Comparison of ENCODE assay signal across 8 mouse cellular contexts in genomic region chr7:81706027-81706415, GRCm38 (mm10). TPM values are rescaled to one million over a fixed set of nuclear protein-coding genes. Genes with fewer than 3 reads are reported as not detected.
A peak's percentile ranks its signal among the peaks of the same experiment; 100 is the strongest.
DNase-seq lines count a peak whose midpoint lies in the region; ATAC-seq and TF ChIP-seq lines count a peak whose summit lies in the region.

No protein-coding gene starts in this region.

- H3K27me3 ChIP-seq in heart, embryonic 13.5 days (replicated peaks): peaks cover 49% of the 10 kb centered on the region
- no peaks in the 10 kb centered on the region for H3K27me3 ChIP-seq in forebrain, embryonic 14.5 days (replicated peaks; ENCODE audit: control insufficient read depth, insufficient read depth, low read length)
- H3K27me3 ChIP-seq in liver, embryonic 13.5 days: peaks cover 74% of the 10 kb centered on the region

- peaks cover 7% of the 10 kb centered on the region; the same call in 1 of the 2 replicates for H3K9me3 ChIP-seq in heart, embryonic 13.5 days
- no peaks in the 10 kb centered on the region for H3K9me3 ChIP-seq in ES-E14 (ENCODE audit: control insufficient read depth, insufficient read depth, low read depth, low read length)
- no peaks in the 10 kb centered on the region for H3K9me3 ChIP-seq in forebrain, embryonic 14.5 days (replicated peaks; ENCODE audit: control insufficient read depth, low read length)
- H3K9me3 ChIP-seq in liver, embryonic 13.5 days (replicated peaks): no peaks in the 10 kb centered on the region

- peak overlapping the region; percentile 84 for H3K4me3 ChIP-seq in heart, embryonic 13.5 days
- peak overlapping the region; percentile 74 to 79 for H3K4me3 ChIP-seq in ES-E14 (ENCODE audit: insufficient read depth in 1 of 2, low read depth in 1 of 2, low read length in 2 of 2, poor library complexity in 1 of 2, severe bottlenecking in 1 of 2)
- peak overlapping the region; percentile 63 for H3K4me3 ChIP-seq in forebrain, embryonic 14.5 days (ENCODE audit: low read depth, low read length)
- H3K4me3 ChIP-seq in liver, embryonic 13.5 days (replicated peaks): peak overlapping the region; percentile 71

- peak overlapping the region; percentile 92 for H3K4me2 ChIP-seq in heart, embryonic 13.5 days
- H3K4me2 ChIP-seq in forebrain, embryonic 14.5 days (ENCODE audit: low read length): peak overlapping the region; percentile 82
- peak overlapping the region; percentile 87 for H3K4me2 ChIP-seq in liver, embryonic 13.5 days

- H3K36me3 ChIP-seq in heart, embryonic 13.5 days: no peaks in the 10 kb centered on the region
- H3K36me3 ChIP-seq in ES-E14 (ENCODE audit: control insufficient read depth, insufficient read depth, low read length, poor library complexity, severe bottlenecking): no peaks in the 10 kb centered on the region
- H3K36me3 ChIP-seq in forebrain, embryonic 14.5 days (ENCODE audit: control insufficient read depth, insufficient read depth, low read length): no peaks in the 10 kb centered on the region
- H3K36me3 ChIP-seq in liver, embryonic 13.5 days: no peaks in the 10 kb centered on the region

- in situ Hi-C loops in ES-E14 (cut with MboI; ENCODE audit: low sequenced_read_pairs in 2 of 2, unreplicated experiment in 2 of 2): no loop called here

- ATAC-seq in heart, embryonic 13.5 days (ENCODE audit: extremely low read depth, insufficient number of reproducible peaks, low FRiP score, low TSS enrichment): no peak
- peak; percentile 30; the same call in 1 of the 2 replicates for ATAC-seq in forebrain, embryonic 14.5 days
- ATAC-seq in liver, embryonic 13.5 days (ENCODE audit: low read depth): no peak

- H3K4me1 ChIP-seq in heart, embryonic 13.5 days: peaks cover 54% of the 10 kb centered on the region
- H3K4me1 ChIP-seq in ES-E14 (ENCODE audit: control insufficient read depth in 2 of 2, insufficient read depth in 2 of 2, low read length in 2 of 2, poor library complexity in 1 of 2): 0 out of 4 replicates have a peak, but pooled peaks cover 0 to 3% of the 10 kb centered on the region in 2 experiments
- peaks cover 8% of the 10 kb centered on the region; the same call in 1 of the 2 replicates for H3K4me1 ChIP-seq in forebrain, embryonic 14.5 days (ENCODE audit: control insufficient read depth, insufficient read depth, low read length)
- H3K4me1 ChIP-seq in liver, embryonic 13.5 days (replicated peaks): peaks cover 15% of the 10 kb centered on the region

- peak overlapping the region; percentile 87 for H3K27ac ChIP-seq in heart, embryonic 13.5 days (replicated peaks)
- H3K27ac ChIP-seq in ES-E14 (ENCODE audit: insufficient read depth, low read depth, low read length, poor library complexity, severe bottlenecking): no peak overlapping the region
- H3K27ac ChIP-seq in forebrain, embryonic 14.5 days (ENCODE audit: low read depth, low read length): no peak overlapping the region; the same call in 1 of the 2 replicates
- H3K27ac ChIP-seq in liver, embryonic 13.5 days: no peak overlapping the region

- DNase-seq in heart, adult 9 months (ENCODE audit: low spot score in 2 of 2): no peak
- DNase-seq in ES-E14 (ENCODE audit: low read depth, low spot score) (no peak), adipocyte (ENCODE audit: low spot score) (no peak)
- peak; percentile 43 for DNase-seq in forebrain, embryonic 14.5 days (ENCODE audit: low spot score)
- DNase-seq in liver, embryonic 13.5 days: no peak
- no peak for DNase-seq in c-Kit-positive CD71-positive TER-119-positive erythroid progenitor cells, embryonic 14.5 days (ENCODE audit: low spot score)
- no peak for DNase-seq in spleen, postnatal 36 days (ENCODE audit: low spot score in 2 of 2)

- peak overlapping the region; percentile 95 for H3K9ac ChIP-seq in heart, embryonic 13.5 days
- no peak overlapping the region; the same call in 1 of the 2 replicates for H3K9ac ChIP-seq in ES-E14 (ENCODE audit: insufficient read depth, low read depth, low read length, poor library complexity, severe bottlenecking)
- peak overlapping the region; percentile 74 for H3K9ac ChIP-seq in forebrain, embryonic 14.5 days (ENCODE audit: low read length)
- H3K9ac ChIP-seq in liver, embryonic 13.5 days: peak overlapping the region; percentile 78

- 16% methylated on average over 12 of the region's 12 CpGs for WGBS in heart, embryonic 13.5 days
- 28% methylated on average over 12 of the region's 12 CpGs for WGBS in forebrain, embryonic 14.5 days
- WGBS in liver, embryonic 13.5 days (ENCODE audit: insufficient replicate concordance): 36% methylated on average over 12 of the region's 12 CpGs

TF ChIP-seq in ES-E14, 5 proteins besides CTCF, POLR2A, EP300 and RAD21:
- TF ChIP-seq ZNF384 (IDR thresholded peaks at IDR 0.05; ENCODE audit: low read depth, low read length) (no peak), MAFK (IDR thresholded peaks at IDR 0.05; ENCODE audit: insufficient read depth, low read depth, low read length) (no peak)

RNA-seq across cellular contexts. Expression of gene Homer2, which starts 1.3 kb away (rescaled TPM):
- polyA plus RNA-seq in heart, embryonic 13.5 days (2015; fragmentation: Nextera tagmentation; extraction: Ambion mirVana): 73.4 and 82.1 TPM in 2 replicates
- 4.4 and 6.5 TPM in 2 replicates for total RNA-seq in ES-E14 (2012; rRNA removed)
- 15.9 and 16.6 TPM in 2 replicates for polyA plus RNA-seq in forebrain, embryonic 14.5 days (2014; fragmentation: Nextera tagmentation; extraction: Ambion mirVana)
- 5.7 and 6.3 TPM in 2 replicates for polyA plus RNA-seq in liver, embryonic 13.5 days (2015; fragmentation: Nextera tagmentation; extraction: Ambion mirVana)

RNA-seq across cellular contexts. Expression of gene Ramac, which starts 56.7 kb away (rescaled TPM):
- 75.0 and 80.7 TPM in 2 replicates for polyA plus RNA-seq in heart, embryonic 13.5 days (2015; fragmentation: Nextera tagmentation; extraction: Ambion mirVana)
- total RNA-seq in ES-E14 (2012; rRNA removed): 15.4 and 23.3 TPM in 2 replicates
- polyA plus RNA-seq in forebrain, embryonic 14.5 days (2014; fragmentation: Nextera tagmentation; extraction: Ambion mirVana): 172 and 180 TPM in 2 replicates
- polyA plus RNA-seq in liver, embryonic 13.5 days (2015; fragmentation: Nextera tagmentation; extraction: Ambion mirVana): 68.9 and 84.2 TPM in 2 replicates
